32 mouse cellular contexts compared by ENCODE assay signal in genomic region chr12:33250197-33250596, GRCm38 (mm10).
"Had no signal": no experiment of that assay in that cellular context is flagged by ENCODE, and none has a peak within 500 bp of the region (broad histone marks: within the 10 kb centered on the region; RNA-seq: fewer than 3 reads in every experiment).

No protein-coding gene starts in this region.

- ATAC-seq: hindbrain, embryonic 16.5 days; inflammation-experienced regulatory T-cells, adult 6 months; intestine, embryonic 15.5 days; intestine, embryonic 16.5 days; intestine, postnatal 0 days had no signal

- H3K4me3 ChIP-seq: heart, adult 2 months; heart, embryonic 12.5 days; heart, embryonic 13.5 days; heart, embryonic 15.5 days; hindbrain, embryonic 10.5 days; hindbrain, embryonic 15.5 days; intestine, embryonic 15.5 days; kidney, embryonic 15.5 days; layer of hippocampus, adult 2 months; left cerebral cortex, adult 2 months had no signal

- H3K36me3 ChIP-seq: heart, embryonic 15.5 days had no signal

- H3K27me3 ChIP-seq: heart, embryonic 12.5 days; heart, embryonic 13.5 days; heart, embryonic 15.5 days; hindbrain, embryonic 15.5 days; intestine, embryonic 15.5 days; kidney, embryonic 15.5 days had no signal

- H3K9ac ChIP-seq: heart, embryonic 12.5 days; heart, embryonic 13.5 days; heart, embryonic 15.5 days; hindbrain, embryonic 15.5 days; intestine, embryonic 15.5 days; kidney, embryonic 15.5 days had no signal

- DNase-seq: heart, postnatal 10 days; heart, postnatal 14 days; heart, postnatal 36 days; heart, postnatal 4 days; kidney, adult 11 months; kidney, adult 18-20 months; kidney, adult 2 months; kidney, adult 8-10 months; kidney, adult 9 months; kidney, postnatal 10 days; kidney, postnatal 14 days; kidney, postnatal 25 days; kidney, postnatal 36 days; kidney, postnatal 4 days; layer of hippocampus, adult 9-11 months; layer of hippocampus, postnatal 36 days had no signal

- H3K27ac ChIP-seq: heart, adult 2 months; heart, embryonic 13.5 days; heart, embryonic 15.5 days; hindbrain, embryonic 10.5 days; hindbrain, embryonic 15.5 days; intestine, embryonic 15.5 days; kidney, embryonic 15.5 days; kidney, postnatal 0 days; layer of hippocampus, adult 2 months; left cerebral cortex, adult 2 months had no signal

- H3K4me2 ChIP-seq: heart, embryonic 11.5 days; heart, embryonic 12.5 days; heart, embryonic 13.5 days; heart, embryonic 15.5 days; hindbrain, embryonic 15.5 days; intestine, embryonic 15.5 days; kidney, embryonic 15.5 days had no signal

- H3K9me3 ChIP-seq: heart, embryonic 12.5 days; heart, embryonic 13.5 days; heart, embryonic 15.5 days; hindbrain, embryonic 10.5 days; hindbrain, embryonic 15.5 days; intestine, embryonic 15.5 days; kidney, embryonic 15.5 days had no signal
